Mouse (Mus musculus) ES-E14 (cell line): Measurements from ENCODE around the gene Slc6a17.

Experiments
- HCFC1 ChIP-seq: IDR thresholded peaks from 2 replicates; pipeline ENCODE4 v1.6.1; 2012; ENCODE audit warnings: low read length, inconsistent platforms, borderline replicate concordance; ENCODE audit not compliant: insufficient read depth
- ZC3H11A ChIP-seq: IDR thresholded peaks from 2 replicates; pipeline ENCODE4 v1.6.1; 2012; ENCODE audit warnings: low read depth, mild to moderate bottlenecking, inconsistent platforms, low read length, borderline replicate concordance
- ZNF384 ChIP-seq: IDR thresholded peaks from 2 replicates; pipeline ENCODE4 v1.6.1; 2012; ENCODE audit warnings: low read depth, low read length, inconsistent platforms

DNA sequence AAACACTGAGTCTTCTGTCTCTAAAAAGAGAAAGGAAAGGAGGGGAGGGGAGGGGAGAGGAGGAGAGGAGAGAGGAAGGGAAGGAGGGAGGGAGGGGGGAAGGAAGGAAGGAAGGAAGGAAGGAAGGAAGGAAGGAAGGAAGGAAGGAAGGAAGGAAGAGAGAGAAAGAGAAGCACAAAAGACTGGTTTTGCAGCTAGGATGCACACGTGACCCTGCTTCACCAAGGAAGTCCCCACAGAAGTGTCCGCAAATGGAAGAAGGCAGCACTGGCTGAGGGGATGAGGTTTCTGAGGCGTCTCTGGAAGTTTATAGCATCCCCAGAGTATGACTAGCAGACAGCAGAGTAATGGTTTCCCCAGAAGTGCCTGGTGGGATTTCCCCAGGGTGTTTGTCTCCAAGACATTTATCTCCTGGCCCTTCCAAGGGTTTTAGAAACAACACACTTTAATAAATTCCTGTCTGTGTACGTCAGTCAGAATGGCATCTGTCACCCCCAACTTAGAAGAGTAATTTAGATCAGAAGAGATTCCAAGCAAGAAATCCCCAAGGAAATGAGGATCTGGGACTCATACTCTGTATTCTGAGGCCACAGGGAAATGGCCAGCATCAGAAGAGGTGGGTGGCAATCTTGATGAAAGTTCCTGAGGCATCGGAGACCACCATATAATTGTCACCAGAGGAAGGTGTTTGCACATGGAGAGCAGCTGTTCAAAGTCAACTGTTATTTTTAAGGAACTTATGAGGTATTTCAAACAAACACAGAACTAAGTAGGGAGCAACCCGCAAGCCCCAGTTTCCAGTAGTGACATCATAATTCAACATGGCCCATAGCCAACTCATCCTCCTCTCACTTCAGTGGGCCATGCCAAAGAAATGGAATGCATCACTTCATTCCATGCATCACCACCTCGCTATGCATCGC, 25.6 kb upstream of the Slc6a17 start:
- TF ChIP-seq ZNF384 (no peak), HCFC1 (no peak), ZC3H11A (no peak)
